Mouse (Mus musculus) thymus, adult 2 months (tissue): Measurements from ENCODE around the gene Zc2hc1b. TPM values are rescaled to one million over a fixed set of nuclear protein-coding genes. Genes with fewer than 3 reads are reported as not detected.
"Not testable (repeated sequence)": the region's sequence is repeated elsewhere in the genome, so short reads cannot be mapped to it uniquely, and the experiment has no call there.

Source experiments
- DNase-seq: peaks from one replicate; pipeline ENCODE4 v3.0.0; 2021
- H3K27ac ChIP-seq: fragments of 200-500 bp; 2 replicates; pipeline ENCODE4 v1.5.1; 2012; ENCODE audit warnings: low read length, control low read depth; ENCODE audit not compliant: control insufficient read depth, insufficient read depth
- H3K27me3 ChIP-seq: fragments of 200-500 bp; 2 replicates; pipeline ENCODE4 v1.6.1; 2012; ENCODE audit warnings: mild to moderate bottlenecking, low read length, moderate library complexity, mixed read lengths; ENCODE audit not compliant: control insufficient read depth, insufficient read depth
- H3K36me3 ChIP-seq: fragments of 200-500 bp; 2 replicates; pipeline ENCODE4 v1.6.1; 2012; ENCODE audit warnings: mild to moderate bottlenecking, low read length, moderate library complexity; ENCODE audit not compliant: control insufficient read depth, insufficient read depth
- H3K4me1 ChIP-seq: fragments of 200-500 bp; replicated peaks from 2 replicates; pipeline ENCODE4 v1.6.1; 2012; ENCODE audit warnings: low read length; ENCODE audit not compliant: control insufficient read depth, insufficient read depth
- H3K4me3 ChIP-seq: fragments of 200-500 bp; 2 replicates; pipeline ENCODE4 v1.5.1; 2012; ENCODE audit warnings: mild to moderate bottlenecking, low read length, control low read depth, moderate library complexity; ENCODE audit not compliant: control insufficient read depth, insufficient read depth
- CTCF ChIP-seq: fragments of 200-500 bp; IDR thresholded peaks from 2 replicates; pipeline ENCODE4 v1.5.1; 2012; ENCODE audit warnings: mild to moderate bottlenecking, control low read depth, low read length, moderate library complexity, borderline replicate concordance; ENCODE audit not compliant: control insufficient read depth, poor library complexity, insufficient read depth; ENCODE audit errors: extremely low read depth
- POLR2A ChIP-seq: fragments of 200-500 bp; IDR thresholded peaks from 2 replicates; pipeline ENCODE4 v1.6.1; 2012; ENCODE audit warnings: mild to moderate bottlenecking, low read length, control low read depth, moderate library complexity; ENCODE audit not compliant: control insufficient read depth, poor library complexity, insufficient read depth; ENCODE audit errors: extremely low read depth
- WGBS: fragments of 180-500 bp; shearing (Covaris S2); methylation state at CpG from one replicate; pipeline ENCODE4 v1.1.7; 2018; 5-methylcytosine and 5-hydroxymethylcytosine counted together
- polyA plus RNA-seq: library from polyadenylated mRNA; depleted of rRNA; stranded (reverse); fragments of >200 nt; gene quantifications from 2 replicates; pipeline ENCODE4 v1.2.3, GENCODE M21; 2012

Zc2hc1b gene
- polyA plus RNA-seq, 1 experiment = not detected

DNA sequence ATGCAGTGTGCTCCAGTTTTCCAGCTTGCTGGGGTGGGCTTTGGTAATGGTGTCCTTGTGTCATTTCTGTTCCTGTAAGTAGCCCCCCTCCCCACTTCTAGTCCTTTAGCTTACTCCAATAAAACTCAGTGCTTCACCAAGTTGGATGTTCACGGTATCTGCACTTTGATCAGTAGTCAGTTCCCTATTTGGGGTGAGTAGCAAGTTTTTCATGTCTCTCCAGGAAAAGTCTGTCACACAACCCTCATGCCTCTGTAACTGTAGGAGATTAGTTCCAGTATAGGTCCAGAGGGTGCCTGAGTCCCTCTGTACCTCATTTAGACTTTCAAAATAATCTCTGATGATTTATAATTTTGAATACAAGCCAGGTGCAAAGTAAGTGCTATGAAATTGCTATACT lies 21.4 kb upstream of the Zc2hc1b start:
- Histone ChIP-seq H3K27me3 (no peaks in the 10 kb centered on the region), H3K4me1 (no peaks in the 10 kb centered on the region), H3K27ac (no peak overlapping the region), H3K36me3 (no peaks in the 10 kb centered on the region), H3K4me3 (no peak overlapping the region)
- no peak for DNase-seq
- 31% methylated on average over 1 of the region's 1 CpGs for WGBS
- TF ChIP-seq POLR2A (no peak), CTCF (no peak)

- Histone ChIP-seq H3K4me3 (no peak overlapping the region), H3K27ac (no peak overlapping the region), H3K36me3 (no peaks in the 10 kb centered on the region), H3K27me3 (no peaks in the 10 kb centered on the region), H3K4me1 (peaks cover 3% of the 10 kb centered on the region)
- DNase-seq = no peak
- whole genome bisulfite sequencing = 94% methylated on average over 8 of the region's 8 CpGs
- TF ChIP-seq CTCF (no peak), POLR2A (no peak)
Observed at GRCm38 (mm10) chr10:13196872-13197507, 19.2 kb upstream of the Zc2hc1b start.

GRCm38 (mm10) chr10:13193496-13193895 lies 15.7 kb upstream of the Zc2hc1b start:
- not testable (repeated sequence) for H3K4me1 ChIP-seq, H3K27me3 ChIP-seq, H3K27ac ChIP-seq, H3K4me3 ChIP-seq, H3K36me3 ChIP-seq
- WGBS = 88% methylated on average over 7 of the region's 7 CpGs
- peak; percentile 6 for DNase-seq

- peak within 1 kb of the TSS; percentile 51 for H3K27ac ChIP-seq
- no peaks in the 10 kb centered on the region for H3K36me3 ChIP-seq
- H3K27me3 ChIP-seq = no peaks in the 10 kb centered on the region
- peaks cover 5% of the 10 kb centered on the region for H3K4me1 ChIP-seq
- peak within 1 kb of the TSS; percentile 94 for H3K4me3 ChIP-seq
- peak; percentile 94 for DNase-seq
- under 1% methylated on average over 43 of the region's 43 CpGs for WGBS
- peak; percentile 47; the same call in 1 of the 2 replicates for TF ChIP-seq POLR2A
- 0 out of 2 replicates have a peak, but pooled peaks have one; percentile 27 for TF ChIP-seq CTCF
Observed at GRCm38 (mm10) chr10:13192731-13193351, 15.0 kb upstream of the Zc2hc1b start, which contains the start of gene Ltv1. Ltv1 (minus strand) TSS chr10:13193168.

GRCm38 (mm10) chr10:13189881-13190280 lies 12.1 kb upstream of the Zc2hc1b start:
- Histone ChIP-seq H3K36me3 (peaks cover 6% of the 10 kb centered on the region; the same call in 1 of the 2 replicates), H3K27ac (no peak overlapping the region), H3K4me3 (no peak overlapping the region), H3K27me3 (no peaks in the 10 kb centered on the region), H3K4me1 (peaks cover 5% of the 10 kb centered on the region)
- no peak for TF ChIP-seq CTCF
- no peak for DNase-seq
- 93% methylated on average over 5 of the region's 5 CpGs for WGBS

GRCm38 (mm10) chr10:13186754-13187153 lies 8.9 kb upstream of the Zc2hc1b start:
- H3K27ac ChIP-seq = no peak overlapping the region
- WGBS = 95% methylated on average over 3 of the region's 3 CpGs
- H3K4me3 ChIP-seq = no peak overlapping the region
- no peaks in the 10 kb centered on the region for H3K4me1 ChIP-seq
- peaks cover 23% of the 10 kb centered on the region for H3K36me3 ChIP-seq
- H3K27me3 ChIP-seq = no peaks in the 10 kb centered on the region
- TF ChIP-seq POLR2A (no peak), CTCF (no peak)
- no peak for DNase-seq

DNA sequence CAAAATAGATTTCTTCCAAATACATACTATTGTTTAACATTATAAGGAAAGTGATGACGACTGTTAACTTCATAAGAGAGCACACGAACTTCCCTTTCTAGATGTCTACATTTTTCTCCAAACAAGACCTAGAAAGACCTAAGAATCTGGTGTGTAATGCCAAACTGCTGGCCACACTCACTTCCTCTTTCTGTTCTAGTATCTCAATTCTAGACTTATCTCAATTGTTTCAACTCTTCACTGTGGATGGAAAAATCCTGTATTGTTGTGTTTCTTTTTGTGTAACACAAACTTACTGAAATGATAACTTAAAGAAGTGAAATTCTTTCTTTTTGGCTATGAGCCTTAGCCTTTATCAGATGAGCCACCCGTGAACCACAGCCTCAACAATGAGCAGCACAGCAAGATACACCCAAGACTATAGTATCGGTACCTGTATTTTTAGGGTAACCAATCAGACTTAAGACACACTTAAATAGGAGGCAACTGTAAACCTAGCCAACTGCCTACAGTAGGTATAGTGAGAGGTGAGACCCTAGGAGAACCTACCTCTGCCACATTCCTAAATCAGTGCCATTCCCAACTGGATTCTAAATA lies 6.4 kb upstream of the Zc2hc1b start:
- no peak for DNase-seq
- H3K4me1 ChIP-seq = no peaks in the 10 kb centered on the region
- no peak overlapping the region for H3K4me3 ChIP-seq
- peaks cover 38% of the 10 kb centered on the region for H3K36me3 ChIP-seq
- no peaks in the 10 kb centered on the region for H3K27me3 ChIP-seq
- WGBS = 63% methylated on average over 4 of the region's 4 CpGs
- H3K27ac ChIP-seq = no peak overlapping the region
- TF ChIP-seq CTCF (no peak), POLR2A (no peak)
